Mouse (Mus musculus): Measurements from ENCODE around the gene Cyp4f17.
"Not testable (repeated sequence)": the region's sequence is repeated elsewhere in the genome, so short reads cannot be mapped to it uniquely, and the experiment has no call there.

DNA sequence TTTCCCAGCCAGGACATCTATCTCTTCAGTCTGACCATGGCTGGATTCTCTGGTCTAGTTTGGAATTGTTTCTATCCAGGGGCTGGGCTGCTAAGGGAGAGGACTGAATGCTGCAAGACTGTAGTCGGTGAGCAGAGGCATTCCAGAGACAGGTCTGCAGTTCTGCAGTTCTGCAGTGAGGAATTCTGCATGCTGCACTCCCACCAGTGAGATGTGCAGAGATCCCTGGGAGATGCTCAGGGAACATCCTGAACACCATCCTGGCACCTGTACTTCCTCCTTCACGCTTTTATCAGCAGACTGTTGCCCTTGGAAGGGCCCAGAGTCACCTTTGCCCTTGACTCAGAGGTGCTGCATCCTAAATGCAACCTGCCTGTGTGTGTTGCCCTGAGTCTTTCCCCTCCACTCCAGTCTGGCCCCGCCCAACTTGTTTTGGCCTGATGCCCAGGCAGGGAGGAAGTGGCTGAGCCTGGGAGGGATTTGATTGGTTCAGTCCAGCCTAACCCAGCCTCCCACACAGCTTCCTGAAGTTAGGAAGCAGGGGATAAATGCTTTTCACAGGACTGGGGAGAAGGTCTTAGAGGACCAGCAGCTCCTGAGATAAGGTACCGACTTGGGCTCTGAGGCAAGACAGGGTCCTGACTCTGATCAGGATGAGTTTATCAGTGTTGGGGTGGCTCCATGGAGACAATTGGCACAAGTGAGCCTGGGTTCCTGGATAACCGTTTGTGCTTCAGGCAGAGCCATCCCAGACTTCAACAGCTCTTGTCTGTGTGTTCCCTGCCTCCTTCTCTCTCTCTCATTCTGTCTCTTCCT lies 30.4 kb downstream of the Cyp4f17 start, which contains the start of gene Cyp4f16:
- not testable (repeated sequence) for TF ChIP-seq CTCF, EP300 (IDR thresholded peaks at IDR 0.05)

Data from lung, postnatal 0 days (tissue).